23 mouse cellular contexts compared by ENCODE assay signal in the genomic region with DNA sequence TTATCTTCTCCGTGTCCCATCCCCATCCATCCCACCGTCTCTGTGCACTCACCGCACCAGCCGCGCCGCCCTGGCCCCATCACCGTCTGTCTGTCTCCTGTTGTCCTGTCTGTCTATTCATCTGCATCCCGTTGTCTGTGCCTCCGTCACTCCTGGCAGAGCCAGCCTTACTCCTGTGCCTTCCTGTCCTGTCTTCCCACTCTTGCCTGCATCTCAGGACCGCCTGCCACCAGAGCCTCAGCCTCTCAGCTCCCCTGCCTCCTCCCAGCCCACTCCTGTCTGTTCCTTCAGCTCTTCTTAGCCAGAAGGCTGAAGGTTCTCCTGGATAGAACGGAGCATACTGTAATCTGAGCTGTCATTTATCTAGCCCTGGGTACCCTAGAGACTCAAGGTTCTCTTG. TPM values are rescaled to one million over a fixed set of nuclear protein-coding genes. Genes with fewer than 3 reads are reported as not detected.
A peak's percentile ranks its signal among the peaks of the same experiment; 100 is the strongest.
DNase-seq lines count a peak whose midpoint lies in the region; TF ChIP-seq lines count a peak whose summit lies in the region.
"Had no signal": no experiment of that assay in that cellular context is flagged by ENCODE, and none has a peak within 500 bp of the region (broad histone marks: within the 10 kb centered on the region; RNA-seq: fewer than 3 reads in every experiment).

No protein-coding gene starts in this region.

- no peak for TF ChIP-seq CTCF in gastrocnemius, adult 2 months (IDR thresholded peaks at IDR 0.05)
- no peak for TF ChIP-seq CTCF in cortical plate, adult 2 months (IDR thresholded peaks at IDR 0.05; ENCODE audit: extremely low read depth, insufficient read depth, low read length)

- H3K4me1 ChIP-seq in cortical plate, adult 2 months (ENCODE audit: control insufficient read depth, insufficient read depth, low read length): peaks cover 4% of the 10 kb centered on the region; the same call in 1 of the 2 replicates

- no peak overlapping the region for H3K27ac ChIP-seq in gastrocnemius, adult 2 months
- H3K27ac ChIP-seq in cortical plate, adult 2 months (ENCODE audit: insufficient read depth, low read length): peak overlapping the region; percentile 38
- H3K27ac ChIP-seq: embryonic facial prominence, embryonic 12.5 days; embryonic facial prominence, embryonic 15.5 days; heart, embryonic 15.5 days; hindbrain, embryonic 10.5 days; hindbrain, embryonic 13.5 days; intestine, embryonic 15.5 days had no signal

- TF ChIP-seq POLR2A in cortical plate, adult 2 months (IDR thresholded peaks at IDR 0.05; ENCODE audit: extremely low read depth, insufficient read depth, low read length): no peak

- H3K4me3 ChIP-seq in gastrocnemius, adult 2 months: no peak overlapping the region
- no peak overlapping the region for H3K4me3 ChIP-seq in cortical plate, adult 2 months (ENCODE audit: insufficient read depth, low read length)
- H3K4me3 ChIP-seq: embryonic facial prominence, embryonic 12.5 days; embryonic facial prominence, embryonic 15.5 days; heart, embryonic 12.5 days; heart, embryonic 15.5 days; hindbrain, embryonic 10.5 days; hindbrain, embryonic 13.5 days; intestine, embryonic 15.5 days had no signal

- intact Hi-C loops in gastrocnemius, adult 2 months (cut with DNase I): no loop called here

- DNase-seq in gastrocnemius, adult 2 months: peak; percentile 5
- DNase-seq in gastrocnemius, postnatal 25 days: no peak
- peak; percentile 77 for DNase-seq in right cerebral cortex, adult 18-20 months
- no peak for DNase-seq in right cerebral cortex, postnatal 4 days
- DNase-seq in urinary bladder, postnatal 25 days (ENCODE audit: low spot score): no peak
- DNase-seq: adrenal gland, adult 8-10 months; adrenal gland, postnatal 25 days; cerebellum, adult 8-10 months; forebrain, postnatal 0 days; gastrocnemius, postnatal 14 days; heart, adult 18-20 months; heart, postnatal 10 days; heart, postnatal 36 days had no signal

RNA-seq across cellular contexts. Expression of a gene that starts 6.0 kb away (rescaled TPM):
- total RNA-seq in gastrocnemius, adult 2 months (2021): under 1 TPM; 0.17 to 0.41 TPM
- total RNA-seq in gastrocnemius, postnatal 25 days (2021): under 1 TPM; 0.43 to 0.92 TPM
- polyA plus RNA-seq in cortical plate, adult 2 months (2012; rRNA removed): 13.9 and 14.5 TPM in 2 replicates

RNA-seq across cellular contexts. Expression of a gene that starts 25.9 kb away (rescaled TPM):
- 1 to 10 TPM; 3.0 to 3.5 TPM for total RNA-seq in gastrocnemius, adult 2 months (2021)
- 1 to 10 TPM; 2.7 to 4.7 TPM for total RNA-seq in gastrocnemius, postnatal 25 days (2021)
- 185 and 195 TPM in 2 replicates for polyA plus RNA-seq in cortical plate, adult 2 months (2012; rRNA removed)
- polyA plus RNA-seq: activated CD4-positive, CD25-positive, alpha-beta regulatory T cell, adult 4 months; CD4-positive, CD25-positive, alpha-beta regulatory T cell, adult 4 months had no signal

RNA-seq across cellular contexts. Expression of a gene that starts 27.6 kb away (rescaled TPM):
- total RNA-seq in gastrocnemius, adult 2 months (2021): 100 to 1,000 TPM in 1 of 2 experiments, 10 to 100 TPM in 1; 93.8 to 104 TPM
- total RNA-seq in gastrocnemius, postnatal 25 days (2021): 10 to 100 TPM; 83.7 to 87.0 TPM
- polyA plus RNA-seq in cortical plate, adult 2 months (2012; rRNA removed): 136 and 139 TPM in 2 replicates

RNA-seq across cellular contexts. Expression of a gene that starts 34.1 kb away (rescaled TPM):
- 10 to 100 TPM in 1 of 2 experiments, 1 to 10 TPM in 1; 9.2 to 10.7 TPM for total RNA-seq in gastrocnemius, adult 2 months (2021)
- total RNA-seq in gastrocnemius, postnatal 25 days (2021): 1 to 10 TPM; 5.1 to 5.9 TPM
- 47.7 and 48.1 TPM in 2 replicates for polyA plus RNA-seq in cortical plate, adult 2 months (2012; rRNA removed)

RNA-seq across cellular contexts. Expression of a gene that starts 50.1 kb away (rescaled TPM):
- total RNA-seq in gastrocnemius, adult 2 months (2021): under 1 TPM; 0.18 to 0.64 TPM
- under 1 TPM; 0.31 to 0.56 TPM for total RNA-seq in gastrocnemius, postnatal 25 days (2021)
- polyA plus RNA-seq in cortical plate, adult 2 months (2012; rRNA removed): 3.9 TPM in 2 replicates

Comparison
In these comparisons a context has a peak if more than half of its experiments do, and no peak if none do; other contexts are left out.
1. DNase-seq: peak in gastrocnemius, adult 2 months (single experiment) and right cerebral cortex, adult 18-20 months (single experiment); none in gastrocnemius, postnatal 25 days (single experiment), right cerebral cortex, postnatal 4 days (single experiment) and urinary bladder, postnatal 25 days (single experiment).